Mouse (Mus musculus): Measurements from ENCODE around the gene Parp12. TPM values are rescaled to one million over a fixed set of nuclear protein-coding genes. Genes with fewer than 3 reads are reported as not detected.

The Parp12 gene
- 10 to 100 TPM in 1 of 2 experiments, 1 to 10 TPM in 1; 9.4 to 10.7 TPM for total RNA-seq (2021)
- long read RNA-seq, experiment 1, transcript Parp12-201 (12 exons, 3,231 nt) = major isoform, 15 of 16 reads
- long read RNA-seq, experiment 1, partial matches to known transcripts = 1 of 16 reads
- long read RNA-seq, experiment 1, other reads (novel, unspliced or antisense) = 0 of 16 reads
- long read RNA-seq, experiment 2, transcript Parp12-201 (12 exons, 3,231 nt) = major isoform, 23 of 25 reads
- long read RNA-seq, experiment 2, partial matches to known transcripts = 2 of 25 reads
- long read RNA-seq, experiment 2, other reads (novel, unspliced or antisense) = 0 of 25 reads

GRCm38 (mm10) chr6:39117584-39118455, at the start of gene Parp12:
Parp12 (minus strand) TSS chr6:39118349.
- DNase-seq = peak; percentile 86 to 87
- intact Hi-C loops (cut with DNase I) = no loop called here

GRCm38 (mm10) chr6:39164891-39165290, 46.7 kb upstream of the Parp12 start:
- intact Hi-C loops (cut with DNase I) = no loop called here

GRCm38 (mm10) chr6:39161975-39162374, 43.8 kb upstream of the Parp12 start:
- no peak for DNase-seq
- intact Hi-C loops (cut with DNase I) = no loop called here

More at GRCm38 (mm10) chr6:39164891-39165290, 46.7 kb upstream of the Parp12 start:
- DNase-seq = no peak

GRCm38 (mm10) chr6:39146041-39146440, 27.9 kb upstream of the Parp12 start:
- no peak for DNase-seq
- intact Hi-C loops (cut with DNase I) = no loop called here

GRCm38 (mm10) chr6:39132556-39132955, 14.4 kb upstream of the Parp12 start:
- no peak for DNase-seq
- intact Hi-C loops (cut with DNase I) = no loop called here

- no peak for DNase-seq
- intact Hi-C loops (cut with DNase I) = no loop called here
Observed at GRCm38 (mm10) chr6:39131480-39131879, 13.3 kb upstream of the Parp12 start.

GRCm38 (mm10) chr6:39124719-39125118, 6.6 kb upstream of the Parp12 start:
- intact Hi-C loops (cut with DNase I) = no loop called here
- DNase-seq = no peak

- no peak for DNase-seq
- intact Hi-C loops (cut with DNase I) = no loop called here
Observed at GRCm38 (mm10) chr6:39120685-39121084, 2.5 kb upstream of the Parp12 start.

- intact Hi-C loops (cut with DNase I) = no loop called here
- peak in 1 of 2 experiments; percentile 67 for DNase-seq
Observed at GRCm38 (mm10) chr6:39118456-39118881, 320 bp upstream of the Parp12 start.

- DNase-seq = no peak
Observed at GRCm38 (mm10) chr6:39115438-39115837, 2.7 kb downstream of the Parp12 start.

GRCm38 (mm10) chr6:39113141-39113540, 5.0 kb downstream of the Parp12 start:
- no peak for DNase-seq
- intact Hi-C loops (cut with DNase I) = no loop called here

More at GRCm38 (mm10) chr6:39115438-39115837, 2.7 kb downstream of the Parp12 start:
- intact Hi-C loops (cut with DNase I) = no loop called here

- intact Hi-C loops (cut with DNase I) = no loop called here
- DNase-seq = no peak
Observed at GRCm38 (mm10) chr6:39112701-39113100, 5.4 kb downstream of the Parp12 start.

- intact Hi-C loops (cut with DNase I) = no loop called here
- DNase-seq = no peak
Observed at GRCm38 (mm10) chr6:39106812-39107211, 11.3 kb downstream of the Parp12 start.

GRCm38 (mm10) chr6:39104631-39105030, 13.5 kb downstream of the Parp12 start:
- no peak for DNase-seq
- intact Hi-C loops (cut with DNase I) = no loop called here

GRCm38 (mm10) chr6:39076498-39076897, 41.7 kb downstream of the Parp12 start:
- no peak for DNase-seq
- intact Hi-C loops (cut with DNase I) = no loop called here

- DNase-seq = no peak
- intact Hi-C loops (cut with DNase I) = no loop called here
Observed at GRCm38 (mm10) chr6:39074186-39074585, 44.0 kb downstream of the Parp12 start.

- no peak for DNase-seq
- intact Hi-C loops (cut with DNase I) = no loop called here
Observed at GRCm38 (mm10) chr6:39072664-39073063, 45.5 kb downstream of the Parp12 start.

- peak; percentile 84 to 91 for DNase-seq
Observed at GRCm38 (mm10) chr6:39066935-39067578, 51.1 kb downstream of the Parp12 start.

GRCm38 (mm10) chr6:39063541-39063940, 54.6 kb downstream of the Parp12 start:
- intact Hi-C loops (cut with DNase I) = loop anchor here (5.0 kb wide), 1 partner anchor 101 kb away; no protein-coding TSS in a partner anchor
- DNase-seq = no peak

More at GRCm38 (mm10) chr6:39066935-39067578, 51.1 kb downstream of the Parp12 start:
- intact Hi-C loops (cut with DNase I) = loop anchor here (2.0 kb wide), 4 partner anchors 154 to 416 kb away; partner anchors contain the start of gene Tbxas1

GRCm38 (mm10) chr6:39061180-39061579, 57.0 kb downstream of the Parp12 start:
- intact Hi-C loops (cut with DNase I) = loop anchor here (5.0 kb wide), 1 partner anchor 99 kb away; no protein-coding TSS in a partner anchor

More at GRCm38 (mm10) chr6:39061180-39061579, 57.0 kb downstream of the Parp12 start:
- no peak for DNase-seq
